Mouse (Mus musculus) WW6 (cell line): Measurements from ENCODE around the gene Rsc1a1.

Experiments used
- DNase-seq: peaks from one replicate; pipeline ENCODE4 v3.0.0-alpha.2; 2013; ENCODE audit warnings: low read depth, low spot score

The Rsc1a1 gene

GRCm38 (mm10) chr4:141685499-141685898 lies at the start of gene Rsc1a1:
Rsc1a1 (minus strand) TSS chr4:141685599.
- no peak for DNase-seq

- no peak for DNase-seq
Observed at GRCm38 (mm10) chr4:141735206-141735560, 49.8 kb upstream of the Rsc1a1 start.

- DNase-seq: peak; percentile 91
Observed at GRCm38 (mm10) chr4:141734446-141735205, 49.2 kb upstream of the Rsc1a1 start.

- no peak for DNase-seq
Observed at GRCm38 (mm10) chr4:141731766-141732165, 46.4 kb upstream of the Rsc1a1 start.

GRCm38 (mm10) chr4:141730401-141730800 lies 45.0 kb upstream of the Rsc1a1 start:
- no peak for DNase-seq

- DNase-seq: no peak
Observed at GRCm38 (mm10) chr4:141729266-141729665, 43.9 kb upstream of the Rsc1a1 start.

- DNase-seq: no peak
Observed at GRCm38 (mm10) chr4:141725738-141726137, 40.3 kb upstream of the Rsc1a1 start.

- no peak for DNase-seq
Observed at GRCm38 (mm10) chr4:141725277-141725676, 39.9 kb upstream of the Rsc1a1 start.

- no peak for DNase-seq
Observed at GRCm38 (mm10) chr4:141724594-141724993, 39.2 kb upstream of the Rsc1a1 start.

GRCm38 (mm10) chr4:141723673-141724068 lies 38.3 kb upstream of the Rsc1a1 start:
- DNase-seq: no peak

- DNase-seq: peak; percentile 55
Observed at GRCm38 (mm10) chr4:141722731-141723672, 37.6 kb upstream of the Rsc1a1 start, which contains the start of gene Ddi2. Ddi2 (minus strand) TSS chr4:141723419.

GRCm38 (mm10) chr4:141721961-141722360 lies 36.6 kb upstream of the Rsc1a1 start:
- no peak for DNase-seq

GRCm38 (mm10) chr4:141720761-141721523 lies 35.5 kb upstream of the Rsc1a1 start:
- DNase-seq: no peak

GRCm38 (mm10) chr4:141719304-141719703 lies 33.9 kb upstream of the Rsc1a1 start:
- no peak for DNase-seq

- DNase-seq: no peak
Observed at GRCm38 (mm10) chr4:141717633-141718032, 32.2 kb upstream of the Rsc1a1 start.

GRCm38 (mm10) chr4:141715027-141715426 lies 29.6 kb upstream of the Rsc1a1 start:
- no peak for DNase-seq

GRCm38 (mm10) chr4:141713598-141714142 lies 28.3 kb upstream of the Rsc1a1 start:
- DNase-seq: no peak

- DNase-seq: no peak
Observed at GRCm38 (mm10) chr4:141711250-141711649, 25.9 kb upstream of the Rsc1a1 start.

- no peak for DNase-seq
Observed at GRCm38 (mm10) chr4:141708971-141709370, 23.6 kb upstream of the Rsc1a1 start.

GRCm38 (mm10) chr4:141708005-141708404 lies 22.6 kb upstream of the Rsc1a1 start:
- DNase-seq: no peak

- no peak for DNase-seq
Observed at GRCm38 (mm10) chr4:141705331-141705730, 19.9 kb upstream of the Rsc1a1 start.
